Mouse (Mus musculus): ENCODE measurements around the gene Rxrg.

- TF ChIP-seq ZNF384 (IDR thresholded peaks at IDR 0.05; ENCODE audit: low read depth, low read length) (no peak), MAFK (IDR thresholded peaks at IDR 0.05; ENCODE audit: insufficient read depth, low read depth, low read length) (no peak), ZC3H11A (IDR thresholded peaks at IDR 0.05; ENCODE audit: borderline replicate concordance, low read depth, low read length) (no peak), HCFC1 (IDR thresholded peaks at IDR 0.05; ENCODE audit: borderline replicate concordance, insufficient read depth, low read length) (no peak)
Observed at GRCm38 (mm10) chr1:167608201-167608741, 10.1 kb downstream of the Rxrg start.
